Mouse (Mus musculus) kidney, adult 2 months (tissue): ENCODE data around the gene Sult2a4. TPM values are rescaled to one million over a fixed set of nuclear protein-coding genes. Genes with fewer than 3 reads are reported as not detected.
"Not testable (repeated sequence)": the region's sequence is repeated elsewhere in the genome, so short reads cannot be mapped to it uniquely, and the experiment has no call there.

Source experiments
- DNase-seq: peaks from one replicate; pipeline ENCODE4 v3.0.0; 2021
- H3K27ac ChIP-seq: fragments of 200-500 bp; 2 replicates; pipeline ENCODE4 v1.5.1; 2012; ENCODE audit warnings: low read depth, low read length, control low read depth, inconsistent platforms; ENCODE audit not compliant: insufficient read depth
- H3K27me3 ChIP-seq: fragments of 200-500 bp; replicated peaks from 2 replicates; pipeline ENCODE4 v1.6.1; 2012; ENCODE audit warnings: mild to moderate bottlenecking, moderate library complexity, low read length, inconsistent platforms; ENCODE audit not compliant: control insufficient read depth, insufficient read depth
- H3K36me3 ChIP-seq: fragments of 200-500 bp; 2 replicates; pipeline ENCODE4 v1.6.1; 2012; ENCODE audit warnings: mild to moderate bottlenecking, moderate library complexity, low read length, inconsistent platforms; ENCODE audit not compliant: control insufficient read depth, insufficient read depth
- H3K4me1 ChIP-seq: fragments of 200-500 bp; 2 replicates; pipeline ENCODE4 v1.6.1; 2011; ENCODE audit warnings: low read length; ENCODE audit not compliant: control insufficient read depth, insufficient read depth
- H3K4me3 ChIP-seq: fragments of 200-500 bp; 2 replicates; pipeline ENCODE4 v1.5.1; 2011; ENCODE audit warnings: mild to moderate bottlenecking, low read depth, low read length, control low read depth; ENCODE audit not compliant: insufficient read depth
- CTCF ChIP-seq: fragments of 200-500 bp; conservative IDR thresholded peaks from 2 replicates; pipeline ENCODE4 v1.5.1; 2011; ENCODE audit warnings: low read depth, mild to moderate bottlenecking, control low read depth, low read length, moderate library complexity, mixed read lengths; ENCODE audit not compliant: insufficient read depth, insufficient read length
- POLR2A ChIP-seq: fragments of 200-500 bp; IDR thresholded peaks from one replicate; pipeline ENCODE4 v1.6.1; 2011; ENCODE audit warnings: low read depth, low read length, control low read depth
- WGBS: fragments of 180-500 bp; shearing (Covaris S2); methylation state at CpG from one replicate; pipeline ENCODE4 v1.1.7; 2018; 5-methylcytosine and 5-hydroxymethylcytosine counted together
- polyA plus RNA-seq: library from polyadenylated mRNA; depleted of rRNA; stranded (reverse); fragments of >200 nt; gene quantifications from 2 replicates; pipeline ENCODE4 v1.2.3, GENCODE M21; 2012; rRNA removed

The Sult2a4 gene
- not detected in 2 replicates for polyA plus RNA-seq

GRCm38 (mm10) chr7:13989507-13989906, at the start of gene Sult2a4:
TSS of gene Sult2a4 (minus strand) at chr7:13989607.
- H3K36me3 ChIP-seq, DNase-seq, H3K4me1 ChIP-seq, H3K4me3 ChIP-seq, H3K27ac ChIP-seq, H3K27me3 ChIP-seq: not testable (repeated sequence)
- WGBS, result 92% methylated on average over 6 of the region's 6 CpGs

GRCm38 (mm10) chr7:14030831-14031230, 41.4 kb upstream of the Sult2a4 start:
- DNase-seq, H3K36me3 ChIP-seq, H3K27me3 ChIP-seq, H3K4me3 ChIP-seq, H3K27ac ChIP-seq, H3K4me1 ChIP-seq: not testable (repeated sequence)

GRCm38 (mm10) chr7:14013083-14013482, 23.7 kb upstream of the Sult2a4 start:
- Histone ChIP-seq H3K4me1 (no peaks in the 10 kb centered on the region), H3K27me3 (no peaks in the 10 kb centered on the region), H3K4me3 (no peak overlapping the region), H3K36me3 (no peaks in the 10 kb centered on the region), H3K27ac (no peak overlapping the region)
- WGBS, result 84% methylated on average over 8 of the region's 8 CpGs
- DNase-seq, result no peak
- no peak for TF ChIP-seq POLR2A
- no peak for TF ChIP-seq CTCF

- H3K27me3 ChIP-seq, H3K27ac ChIP-seq, H3K4me3 ChIP-seq: not testable (repeated sequence)
These were observed 21.3 kb upstream of the Sult2a4 start for GRCm38 (mm10) chr7:14010686-14011085.

More at GRCm38 (mm10) chr7:14010686-14011085, 21.3 kb upstream of the Sult2a4 start:
- not testable (repeated sequence) for DNase-seq, H3K4me1 ChIP-seq, H3K36me3 ChIP-seq

Other genes with a start within 250 kb of the Sult2a4 start
- gene Sult2a1, start 152.2 kb downstream of the Sult2a4 start, polyA plus RNA-seq, result not detected in 2 replicates
- gene Sult2a3, start 133.4 kb upstream of the Sult2a4 start, polyA plus RNA-seq, result not detected in 2 replicates